23 mouse cellular contexts compared by ENCODE assay signal in genomic region chr13:53117921-53118320, GRCm38 (mm10).
"Had no signal": no experiment of that assay in that cellular context is flagged by ENCODE, and none has a peak within 500 bp of the region (broad histone marks: within the 10 kb centered on the region; RNA-seq: fewer than 3 reads in every experiment).

No protein-coding gene starts in this region.

- DNase-seq: heart, postnatal 10 days; heart, postnatal 14 days; heart, postnatal 36 days; heart, postnatal 4 days; kidney, adult 11 months; layer of hippocampus, adult 9-11 months; layer of hippocampus, postnatal 36 days had no signal

- H3K27me3 ChIP-seq: heart, embryonic 12.5 days; heart, embryonic 13.5 days; heart, embryonic 15.5 days; hindbrain, embryonic 12.5 days; hindbrain, embryonic 13.5 days; hindbrain, embryonic 15.5 days; intestine, embryonic 15.5 days had no signal

- ATAC-seq: hindbrain, embryonic 16.5 days; hindbrain, postnatal 0 days; inflammation-experienced regulatory T-cells, adult 6 months; intestine, embryonic 15.5 days; intestine, embryonic 16.5 days; intestine, postnatal 0 days had no signal

- H3K36me3 ChIP-seq: hindbrain, embryonic 12.5 days; hindbrain, embryonic 13.5 days; hindbrain, embryonic 15.5 days had no signal

- H3K4me3 ChIP-seq: heart, embryonic 12.5 days; heart, embryonic 13.5 days; heart, embryonic 15.5 days; hindbrain, embryonic 10.5 days; hindbrain, embryonic 12.5 days; hindbrain, embryonic 13.5 days; hindbrain, embryonic 15.5 days; intestine, embryonic 15.5 days; kidney, embryonic 15.5 days; layer of hippocampus, adult 2 months; left cerebral cortex, adult 2 months had no signal

- H3K9me3 ChIP-seq: heart, embryonic 12.5 days; heart, embryonic 13.5 days; heart, embryonic 15.5 days; hindbrain, embryonic 10.5 days; hindbrain, embryonic 12.5 days; hindbrain, embryonic 13.5 days; hindbrain, embryonic 15.5 days; intestine, embryonic 15.5 days; kidney, embryonic 15.5 days had no signal
